Mouse (Mus musculus) right cerebral cortex, postnatal 14 days (tissue): ENCODE data around the gene Cldn18.
A peak's percentile ranks its signal among the peaks of the same experiment; 100 is the strongest.

Experiments
- DNase-seq: peaks from one replicate; pipeline ENCODE4 v3.0.0; 2022

Cldn18 gene

DNA sequence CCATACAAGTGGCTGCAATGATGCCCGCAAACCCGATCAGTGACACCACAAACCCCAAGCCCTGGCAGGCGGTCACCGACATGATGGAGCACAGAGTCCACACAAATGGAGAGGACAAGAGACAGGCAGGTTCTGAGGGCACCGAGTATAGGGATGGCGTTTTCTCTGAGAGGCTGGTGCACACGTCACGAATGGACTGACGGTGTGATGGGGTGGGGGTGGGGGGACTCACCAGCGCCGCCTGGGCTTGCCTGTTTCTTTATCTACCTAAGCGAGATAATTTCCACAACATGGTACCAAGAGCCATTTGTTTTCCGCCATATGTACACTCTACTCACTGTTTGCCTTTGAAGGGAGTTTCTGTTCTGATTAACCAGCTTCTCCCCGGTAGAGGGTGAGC, at the start of gene Cldn18:
Cldn18 (minus strand) TSS at position 134 of the 400 bp plus-strand sequence.
- DNase-seq: no peak

DNA sequence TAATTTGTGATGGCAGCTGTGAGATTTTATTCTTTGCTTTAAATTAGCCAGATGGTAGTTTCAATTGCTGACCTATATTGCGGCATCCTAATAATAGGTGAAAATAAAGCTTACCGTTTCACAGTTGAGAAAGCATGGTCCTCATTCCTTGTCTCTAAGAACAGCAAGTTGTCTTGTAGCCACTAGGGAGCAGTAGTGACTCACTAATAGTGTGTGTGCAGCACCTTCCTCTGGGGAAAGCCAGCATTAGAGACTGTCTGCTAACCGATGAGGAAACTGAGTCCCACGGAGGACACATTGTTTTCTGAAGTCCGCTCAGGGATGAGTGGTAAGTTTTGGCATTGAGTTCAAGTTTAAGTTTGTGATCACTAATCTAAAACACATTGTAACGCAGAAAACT, 46.5 kb upstream of the Cldn18 start:
- DNase-seq: no peak

DNA sequence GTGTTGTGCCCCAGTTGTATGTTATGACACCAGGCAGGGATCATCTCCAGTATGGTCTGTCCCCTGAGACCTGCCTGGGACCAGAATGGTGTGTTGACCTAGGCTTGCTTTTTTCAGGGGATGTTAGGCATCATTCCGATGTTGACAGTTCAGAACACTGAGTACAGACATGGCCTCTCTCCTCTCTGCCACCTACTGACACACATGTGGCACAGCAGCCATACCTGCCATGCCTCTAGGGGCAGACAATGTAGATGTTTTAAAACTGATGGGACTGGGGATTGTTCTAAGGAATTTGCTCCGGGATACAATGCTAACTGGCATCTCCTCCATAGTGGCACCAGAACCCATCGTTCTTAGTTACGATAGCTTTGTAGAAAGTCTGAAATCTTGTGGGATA, 33.2 kb upstream of the Cldn18 start:
- DNase-seq: no peak

DNA sequence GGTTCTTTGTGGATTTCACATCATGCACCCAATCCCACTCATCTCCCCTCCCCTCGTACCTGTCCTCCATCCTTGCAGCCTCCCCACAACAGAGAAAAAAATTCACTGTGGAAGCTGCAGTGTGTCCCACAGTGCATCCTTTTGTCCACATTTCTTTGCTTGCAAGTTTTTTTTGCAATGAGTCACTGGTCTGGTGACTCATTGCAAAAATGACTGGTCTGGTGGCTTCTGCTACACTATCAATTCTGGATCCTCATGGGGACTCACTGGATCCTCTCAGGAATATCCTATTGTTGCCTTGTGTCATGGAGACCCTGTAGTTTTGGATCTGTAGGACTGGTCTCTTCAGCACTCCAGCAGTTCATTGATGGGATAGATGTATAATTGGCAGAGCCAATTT, 31.2 kb upstream of the Cldn18 start:
- no peak for DNase-seq

DNA sequence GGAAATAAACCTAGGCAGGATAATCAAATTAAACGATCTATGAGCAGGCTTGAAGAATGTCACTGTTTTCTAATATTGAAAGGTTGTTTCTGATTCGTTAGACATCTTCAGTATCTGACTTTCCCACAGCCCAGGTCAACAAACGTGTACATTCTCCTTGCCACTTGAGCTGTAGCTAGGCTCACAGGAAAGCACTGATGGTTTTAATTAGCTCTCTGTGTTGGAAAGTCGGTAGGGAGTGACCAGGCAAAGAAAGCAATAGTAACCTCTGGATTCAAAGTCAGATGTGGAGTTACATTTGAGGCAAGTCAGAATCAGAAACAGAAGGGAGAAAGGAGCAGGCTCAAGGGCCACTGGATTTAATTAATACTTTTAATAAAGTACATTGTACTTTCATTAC, 30.7 kb upstream of the Cldn18 start:
- DNase-seq: no peak

DNA sequence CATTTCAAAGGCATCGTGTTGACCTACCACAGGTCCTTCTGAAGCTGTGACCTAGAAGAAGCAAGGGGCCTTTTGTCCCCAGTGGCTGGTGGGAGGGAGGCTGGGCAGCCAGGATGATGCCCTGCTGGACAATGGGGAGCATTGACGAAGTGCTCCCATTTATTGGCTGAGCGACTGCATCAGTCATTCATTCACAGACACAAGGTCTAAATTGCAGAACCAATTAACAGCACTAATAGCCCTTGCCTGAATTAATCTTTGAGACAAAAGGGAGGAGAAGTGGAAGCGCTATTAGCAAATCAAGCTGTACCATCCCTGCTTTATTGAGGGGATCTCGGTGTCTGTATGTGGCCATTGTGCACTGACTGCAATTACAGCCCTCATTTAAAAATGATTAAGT, 27.5 kb upstream of the Cldn18 start:
- DNase-seq: peak; percentile 14

DNA sequence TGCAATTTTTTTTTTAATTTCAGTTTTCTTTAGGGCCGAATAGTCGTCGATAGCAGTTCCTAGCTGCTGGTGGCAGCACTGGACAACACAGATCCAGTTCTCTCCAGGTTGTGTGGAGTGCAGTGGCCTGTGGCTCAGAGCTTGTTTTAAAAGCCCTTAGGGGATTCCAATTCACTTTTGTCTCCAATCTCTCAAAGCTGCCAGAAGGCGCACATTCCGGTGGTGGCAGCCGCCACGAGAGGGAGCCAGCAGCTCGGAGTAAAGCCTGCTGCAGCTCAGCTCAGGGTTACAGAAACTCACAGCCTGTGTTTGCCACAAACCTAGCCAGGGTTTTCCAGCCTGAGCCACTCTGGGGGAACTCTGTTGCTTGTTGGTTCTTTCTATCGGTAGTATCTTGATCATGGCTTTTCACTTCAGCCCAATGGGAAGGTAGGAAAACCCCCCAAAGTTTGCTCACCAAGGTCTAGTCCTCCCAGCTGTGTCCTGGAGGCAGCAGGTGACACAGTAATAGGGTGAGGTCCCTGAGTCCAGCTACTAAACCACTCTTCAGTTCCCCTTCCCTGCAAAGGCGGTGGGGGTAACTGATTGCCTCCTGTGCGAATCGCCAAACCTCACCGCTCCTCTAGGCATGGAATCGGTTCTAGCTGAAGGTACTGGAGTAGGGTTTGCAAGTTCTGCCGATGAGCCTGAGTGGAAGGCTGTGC, 13.0 kb upstream of the Cldn18 start:
- peak; percentile 79 for DNase-seq

DNA sequence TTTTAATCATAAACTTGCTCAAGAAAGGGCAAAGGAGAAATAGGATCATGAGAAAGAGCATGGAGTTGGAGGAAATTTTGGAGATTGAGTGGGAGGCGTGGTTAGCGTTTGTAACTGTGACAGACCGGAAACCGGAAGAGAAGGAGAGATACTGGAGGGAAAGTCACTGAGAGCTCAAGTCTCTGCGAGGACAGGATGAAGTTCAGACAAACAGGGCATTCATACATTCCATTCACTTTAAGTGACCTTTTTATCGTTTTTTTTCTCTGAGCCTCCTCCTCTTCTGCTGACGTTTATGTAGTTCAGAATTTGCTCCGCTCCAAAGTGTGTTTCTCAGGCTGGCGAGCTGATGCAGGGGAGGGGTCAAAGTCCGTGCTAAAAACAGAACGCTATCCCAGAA, 10.8 kb upstream of the Cldn18 start:
- no peak for DNase-seq

DNA sequence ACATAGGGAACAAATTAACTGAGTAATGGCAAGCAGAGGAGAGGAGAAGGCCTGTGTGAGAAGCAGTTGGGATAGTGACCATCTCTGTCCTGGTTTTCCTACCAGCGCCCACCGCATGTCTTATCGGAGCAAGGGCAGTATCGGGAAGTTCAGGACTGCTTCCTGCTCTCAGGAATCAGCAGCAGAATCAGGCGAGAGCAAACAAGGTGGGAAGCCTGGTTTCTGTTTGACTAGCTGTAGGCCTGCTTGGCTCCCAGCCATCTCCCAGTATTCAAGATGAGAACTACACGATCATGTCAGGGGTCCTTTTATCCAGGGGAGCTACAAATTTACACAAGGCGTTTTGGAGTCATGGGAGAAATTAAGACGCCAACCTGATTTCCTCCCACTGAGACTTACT, 8.2 kb upstream of the Cldn18 start:
- no peak for DNase-seq

DNA sequence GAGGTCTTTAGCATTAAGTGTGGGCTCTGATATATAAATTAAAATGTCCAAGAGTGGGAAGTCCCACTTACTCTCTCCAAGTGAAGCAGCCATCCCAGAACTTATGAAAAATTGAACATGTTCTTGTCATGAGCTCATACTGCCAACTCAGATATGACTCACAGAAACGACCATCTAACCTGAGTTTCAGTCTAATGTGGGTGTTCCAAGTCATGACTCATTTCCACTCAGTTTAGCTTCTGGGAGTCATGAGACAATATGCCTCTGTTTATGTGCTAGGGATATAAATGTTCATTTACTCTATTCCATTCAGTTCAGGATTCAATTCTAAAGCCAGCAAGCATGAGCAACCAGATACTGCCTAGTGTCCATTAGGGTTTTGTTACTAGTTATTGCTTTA, 2.9 kb upstream of the Cldn18 start:
- DNase-seq: no peak

DNA sequence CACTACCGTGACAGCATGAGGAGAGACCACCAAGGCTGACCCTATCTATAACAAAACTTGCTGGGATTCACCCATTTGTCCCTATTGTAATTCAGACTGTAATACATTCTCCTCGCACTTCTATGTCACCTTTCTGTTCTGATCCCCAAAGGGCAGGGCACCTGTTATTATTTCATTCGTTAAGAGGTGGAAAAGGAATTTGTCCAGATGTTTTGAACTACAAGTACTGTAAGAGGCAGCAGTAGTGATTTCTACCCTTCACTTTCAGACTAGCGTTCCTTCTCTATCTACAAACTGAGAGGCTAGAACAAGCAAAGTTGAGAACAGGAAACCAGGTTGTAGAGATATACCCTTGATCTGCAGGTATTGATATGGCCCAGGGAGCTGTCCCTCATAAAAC, 6.8 kb downstream of the Cldn18 start:
- no peak for DNase-seq

DNA sequence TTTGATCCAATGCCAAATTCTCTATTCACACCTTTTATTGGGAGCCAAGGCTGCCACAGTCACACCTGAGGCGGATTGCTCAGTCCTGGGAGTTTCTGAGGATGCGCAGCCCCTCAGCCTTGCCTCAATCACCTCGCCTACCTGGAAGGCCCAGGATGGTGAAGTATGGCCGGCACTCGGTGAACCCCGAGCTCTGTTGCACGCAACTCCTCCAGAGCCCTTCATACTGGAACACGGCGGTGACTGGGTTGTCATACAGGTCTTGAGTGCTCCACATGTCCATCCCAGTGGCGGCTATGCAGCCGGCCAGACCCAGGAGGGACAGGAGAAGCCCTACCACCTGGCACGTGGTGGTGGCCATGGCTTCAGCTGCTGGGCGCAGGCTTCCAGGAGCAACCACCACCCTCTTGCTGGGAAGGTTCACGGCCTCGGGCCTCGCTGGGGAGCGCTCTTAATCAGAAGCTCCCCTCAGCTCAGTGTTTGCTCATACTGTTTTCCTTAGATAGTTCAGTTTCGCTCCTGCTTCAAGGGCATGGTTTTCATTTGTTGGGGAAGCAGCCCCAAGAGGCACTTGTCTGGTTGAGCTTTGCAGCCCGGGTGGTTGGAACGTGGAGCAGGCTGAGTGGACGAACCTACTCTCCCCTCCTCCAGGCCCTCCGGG, 7.3 kb downstream of the Cldn18 start:
- DNase-seq: no peak

DNA sequence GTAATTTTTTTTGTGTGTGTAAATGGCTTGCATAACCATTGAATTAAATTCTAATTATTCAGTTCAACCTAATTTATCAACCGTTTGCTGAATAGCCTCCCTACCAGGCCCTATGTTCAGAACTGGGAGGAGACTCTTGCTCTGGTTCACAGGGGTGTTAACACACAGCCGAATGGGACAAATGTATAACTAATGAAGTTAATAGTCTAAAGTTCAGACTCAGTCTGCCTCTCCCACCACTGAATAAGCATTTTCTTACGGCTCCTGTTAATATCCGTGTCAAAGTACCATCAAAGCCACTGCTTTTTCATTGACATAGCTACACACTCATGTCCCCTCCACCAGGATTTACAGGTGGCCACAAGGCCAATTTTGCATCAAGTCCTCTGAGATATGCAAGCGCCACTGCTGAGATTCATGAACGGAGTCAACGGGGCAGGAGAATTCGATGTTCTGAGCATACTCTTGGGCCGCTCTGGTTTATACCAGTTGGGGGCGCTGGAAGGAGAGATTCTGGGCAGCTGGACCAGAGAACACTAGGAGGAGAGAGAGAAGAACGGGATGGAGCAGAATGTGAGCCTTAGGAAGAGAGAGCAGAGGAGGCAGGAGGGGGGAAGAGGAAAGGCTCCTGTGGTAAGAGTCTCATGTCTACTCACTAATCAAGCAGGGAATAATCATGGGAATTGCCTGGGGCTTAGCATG, 9.5 kb downstream of the Cldn18 start:
- DNase-seq: no peak

DNA sequence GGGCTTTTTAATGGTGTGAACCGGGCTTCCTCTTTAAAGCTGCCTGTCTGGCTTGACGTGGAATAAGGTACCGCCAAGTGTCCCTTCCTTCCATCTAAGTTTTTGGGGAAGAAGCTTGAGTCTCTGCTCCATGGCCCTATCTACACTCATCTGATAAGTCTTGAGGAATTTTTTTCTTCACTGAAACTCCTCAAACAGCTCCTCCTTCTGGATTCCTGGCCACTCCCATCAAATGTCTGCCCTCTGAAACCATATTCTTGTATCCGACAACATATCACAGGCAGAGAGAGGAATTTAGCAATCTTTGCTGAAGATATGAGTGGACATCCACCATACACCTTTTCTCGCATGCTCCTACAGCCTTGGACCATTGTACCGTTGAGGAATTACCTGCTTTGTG, 10.8 kb downstream of the Cldn18 start:
- DNase-seq: no peak

DNA sequence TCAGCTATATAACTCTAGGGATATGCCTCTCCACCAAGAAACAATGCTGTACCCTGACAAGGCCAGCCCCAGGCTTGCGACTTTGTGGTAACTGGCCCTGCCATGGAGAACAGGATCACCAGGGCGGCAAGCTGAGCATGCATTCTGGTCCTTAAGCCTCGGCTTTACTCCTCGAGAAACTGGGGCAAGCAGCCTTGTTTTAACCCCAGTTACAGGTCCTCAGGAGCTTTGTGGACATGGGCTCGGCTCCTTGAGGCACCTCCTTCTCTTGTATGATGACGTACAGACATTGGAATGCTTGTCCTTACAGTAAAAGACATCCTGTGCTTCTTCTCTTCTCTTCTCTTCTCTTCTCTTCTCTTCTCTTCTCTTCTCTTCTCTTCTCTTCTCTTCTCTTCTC, 13.4 kb downstream of the Cldn18 start:
- DNase-seq: no peak

DNA sequence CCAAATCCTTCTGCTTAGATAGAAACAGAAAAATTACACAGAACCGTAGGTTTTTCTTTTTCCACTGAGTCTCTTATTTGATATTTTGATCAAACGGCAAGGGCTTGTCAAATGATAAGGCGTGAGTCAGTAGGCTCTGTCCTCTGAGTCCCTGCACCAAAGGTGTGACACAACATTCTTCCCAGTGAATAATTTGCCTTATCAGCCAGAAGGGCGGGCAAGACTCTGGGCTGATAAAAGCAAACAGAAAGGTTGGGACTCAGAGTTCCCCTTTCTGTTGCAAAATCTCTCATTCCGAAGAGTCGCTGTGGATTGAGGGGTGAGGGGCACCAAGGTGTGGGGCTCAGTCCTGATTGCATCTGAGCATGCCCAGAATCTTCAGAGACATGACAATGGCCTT, 14.9 kb downstream of the Cldn18 start:
- no peak for DNase-seq

DNA sequence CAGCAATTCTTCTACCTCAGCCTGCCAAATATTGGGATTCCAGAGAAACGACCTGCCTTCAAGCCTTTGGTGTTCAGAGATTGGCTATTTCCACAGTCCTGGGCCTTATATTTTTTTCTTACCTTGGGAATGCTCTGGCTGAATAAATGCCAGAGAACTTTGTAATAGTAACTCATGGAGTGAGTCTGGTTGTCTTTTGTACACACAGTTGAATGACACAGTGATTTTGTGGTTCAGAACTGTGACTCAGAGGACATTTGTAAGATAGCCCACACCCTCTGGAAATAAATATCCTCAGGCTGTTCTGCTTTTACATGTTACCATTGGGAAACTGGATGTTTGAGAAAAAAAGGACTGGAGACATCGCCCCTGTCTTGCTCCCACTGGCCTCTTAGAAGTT, 15.9 kb downstream of the Cldn18 start:
- DNase-seq: no peak

DNA sequence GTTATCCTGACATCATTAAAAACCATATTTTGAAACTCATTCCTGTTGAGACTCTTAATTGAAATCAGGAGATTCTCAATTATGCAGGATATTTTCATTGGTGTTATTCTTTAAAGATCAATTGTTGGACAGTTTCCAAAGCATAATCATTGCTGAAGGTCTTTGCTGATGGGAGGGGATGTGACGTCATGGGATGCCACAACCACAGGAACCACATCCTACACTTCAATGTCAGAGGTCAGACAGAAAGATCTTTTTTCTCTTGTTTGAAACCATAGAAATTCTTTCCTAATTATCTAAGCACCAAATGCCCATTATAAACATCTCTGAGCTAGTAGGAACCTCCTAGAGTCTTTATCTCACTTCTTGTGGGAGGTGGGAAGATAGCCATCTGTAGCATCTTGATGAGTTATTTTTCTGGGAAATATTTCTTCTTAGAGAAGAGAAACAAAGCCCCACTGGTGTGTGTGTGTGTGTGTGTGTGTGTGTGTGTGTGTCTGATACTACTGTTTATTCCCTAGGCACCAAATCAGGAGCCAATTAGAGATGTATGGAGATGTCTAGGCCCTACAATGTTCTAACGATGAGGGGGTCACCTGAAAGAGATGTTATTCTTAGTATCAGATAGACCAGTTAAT, 17.2 kb downstream of the Cldn18 start:
- DNase-seq: no peak

DNA sequence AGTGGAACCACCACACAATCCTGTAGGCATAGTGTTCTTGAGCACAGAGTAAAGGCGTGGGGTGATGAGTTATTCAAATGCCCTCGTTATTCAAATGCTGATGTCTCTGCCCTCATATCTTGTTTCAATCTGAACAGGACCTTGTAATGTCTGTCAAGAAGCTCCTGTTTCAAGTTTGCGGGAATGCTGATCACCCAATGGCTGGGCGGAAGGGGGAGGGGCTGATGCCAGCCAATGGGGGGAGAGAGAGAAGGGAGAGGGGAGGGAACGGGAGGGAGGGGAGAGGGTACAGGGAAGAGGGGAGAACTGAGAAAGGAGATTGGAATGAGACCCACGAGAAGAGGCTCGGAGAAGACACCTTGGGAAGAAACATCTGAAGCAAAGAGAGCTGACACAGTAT, 22.1 kb downstream of the Cldn18 start:
- no peak for DNase-seq

DNA sequence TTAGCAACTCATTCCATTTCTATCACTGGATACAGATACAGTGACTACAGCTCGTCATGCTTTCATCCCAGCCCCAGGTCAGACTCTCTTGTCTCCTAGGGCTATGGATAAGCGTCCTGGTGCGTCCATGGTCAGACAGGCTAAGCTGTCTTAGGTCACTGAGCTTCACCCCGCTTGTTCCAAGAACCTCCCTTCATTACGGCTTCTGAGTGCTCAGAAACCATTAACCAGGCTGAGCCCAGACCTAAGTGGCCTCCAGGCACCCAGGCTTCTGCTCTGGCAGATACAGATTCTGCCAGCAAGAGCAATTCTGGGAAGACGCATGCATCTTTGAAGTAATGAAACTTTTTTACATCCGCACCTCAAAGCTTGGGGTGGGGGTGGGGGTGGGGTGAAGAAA, 26.7 kb downstream of the Cldn18 start:
- DNase-seq: no peak

DNA sequence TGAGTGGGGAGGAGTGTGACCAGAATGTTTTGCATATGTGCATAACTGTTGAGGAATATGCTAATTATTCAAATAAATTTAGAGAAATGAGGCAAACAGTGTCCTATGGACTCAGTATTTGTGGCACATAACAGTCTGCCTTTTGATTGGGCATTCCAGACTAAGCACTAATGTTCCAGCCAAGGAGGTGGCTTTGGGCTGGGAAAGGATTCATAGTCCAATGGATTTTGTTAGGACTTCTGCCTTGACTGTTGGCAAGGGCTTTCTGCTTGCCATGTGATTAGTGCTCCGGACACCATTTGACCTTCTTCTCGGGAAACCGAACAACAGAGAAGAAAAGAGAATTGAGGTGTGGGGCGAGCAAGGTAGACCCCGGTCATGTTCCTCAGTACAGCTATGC, 27.3 kb downstream of the Cldn18 start:
- DNase-seq: no peak

DNA sequence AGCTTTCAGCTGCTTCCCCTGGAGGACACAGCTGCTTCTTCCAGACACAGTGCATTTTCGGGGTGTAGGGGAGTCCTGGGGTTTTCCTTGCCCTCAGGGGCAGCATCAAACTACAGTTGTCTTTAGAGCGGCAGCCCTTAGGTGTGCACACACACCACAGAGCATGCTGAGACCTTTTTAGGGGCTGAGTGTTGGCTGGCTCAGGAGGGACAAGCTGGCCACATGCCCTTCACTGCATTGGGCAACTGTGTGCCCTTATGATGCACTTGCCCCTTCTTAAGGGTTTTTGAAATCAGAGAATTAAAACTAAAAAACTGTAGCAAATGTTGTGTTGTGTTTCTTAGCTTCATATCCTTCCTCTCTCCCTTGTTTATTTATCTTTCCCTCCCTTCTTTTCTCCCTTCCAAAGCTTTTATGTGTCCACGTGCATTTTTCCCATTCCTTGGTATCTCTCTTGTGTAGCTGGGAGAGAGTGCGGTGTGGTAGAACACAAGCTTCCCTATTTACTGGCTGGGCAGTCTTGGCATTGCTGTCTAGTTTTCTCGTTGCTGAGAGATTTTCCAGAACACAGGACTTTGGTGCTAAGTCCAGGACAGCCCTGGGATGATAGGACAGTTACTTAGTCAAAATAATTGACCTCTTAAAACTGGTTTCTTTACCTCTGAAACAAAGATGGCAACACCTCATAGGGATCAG, 31.4 kb downstream of the Cldn18 start:
- no peak for DNase-seq

DNA sequence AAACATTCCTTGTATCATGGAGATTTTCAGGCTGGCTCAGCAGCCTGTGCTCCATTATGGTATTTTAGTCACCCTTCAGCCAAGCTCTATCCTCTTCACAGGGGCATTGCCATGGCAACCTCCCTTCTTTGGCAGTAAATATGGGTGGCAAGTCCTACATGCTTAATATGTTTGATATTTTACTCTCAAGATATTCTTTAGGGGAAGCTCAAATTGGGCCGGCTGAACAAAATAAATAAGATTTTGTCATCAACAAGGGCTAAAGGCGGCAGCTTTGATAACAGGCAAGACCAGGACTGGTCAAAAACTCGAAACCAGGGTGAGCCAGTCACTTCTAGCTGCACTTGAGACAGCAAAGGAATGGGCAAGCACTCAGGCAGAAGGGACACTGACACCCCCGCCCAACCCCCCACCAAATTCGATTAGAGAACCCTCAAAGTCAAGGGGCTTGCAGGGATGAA, 32.0 kb downstream of the Cldn18 start:
- DNase-seq: peak; percentile 13
